Mouse (Mus musculus) MEL (cell line): ENCODE data around the gene Ccdc115. TPM values are rescaled to one million over a fixed set of nuclear protein-coding genes. Genes with fewer than 3 reads are reported as not detected.

Experiments used
- DNase-seq: peaks from one replicate; pipeline ENCODE4 v3.0.0; 2011; ENCODE audit warnings: low read depth, low spot score
- H3K27ac ChIP-seq: 2 replicates; pipeline ENCODE4 v1.5.1; 2012; ENCODE audit warnings: low read depth, mild to moderate bottlenecking, control low read depth, low read length, moderate library complexity; ENCODE audit not compliant: control insufficient read depth
- H3K27me3 ChIP-seq, 2 experiments: fragments of 150-350 bp in 1 of 2; sonication (generic) in 1 of 2; 2 replicates each; pipeline ENCODE4 v1.6.1; 2012; ENCODE audit warnings: low read length in 2 of 2, mild to moderate bottlenecking in 2 of 2, improper control_type of control experiment in 1 of 2, moderate library complexity in 1 of 2; ENCODE audit not compliant: insufficient read depth in 2 of 2, control insufficient read depth in 1 of 2
- H3K36me3 ChIP-seq, 2 experiments: 2 replicates each; pipeline ENCODE4 v1.6.1; 2012 to 2014; ENCODE audit warnings: low read length in 2 of 2, improper control_type of control experiment in 1 of 2, inconsistent platforms in 1 of 2, mild to moderate bottlenecking in 1 of 2; ENCODE audit not compliant: insufficient read depth in 2 of 2, control insufficient read depth in 1 of 2
- H3K4me1 ChIP-seq, 2 experiments: fragments of 150-350 bp in 1 of 2; sonication (generic) in 1 of 2; 2 replicates each; pipeline ENCODE4 v1.6.1; 2012; ENCODE audit warnings: low read length in 2 of 2, improper control_type of control experiment in 1 of 2, mild to moderate bottlenecking in 1 of 2; ENCODE audit not compliant: insufficient read depth in 2 of 2, control insufficient read depth in 1 of 2
- H3K4me3 ChIP-seq, 2 experiments: fragments of 150-350 bp in 1 of 2; sonication (generic) in 1 of 2; 2 replicates each; pipeline ENCODE4 v1.5.1; 2012; ENCODE audit warnings: low read depth in 2 of 2, low read length in 2 of 2, mild to moderate bottlenecking in 2 of 2, moderate library complexity in 2 of 2, control low read depth in 1 of 2, improper control_type of control experiment in 1 of 2; ENCODE audit not compliant: control insufficient read depth in 1 of 2, insufficient read depth in 1 of 2
- H3K79me2 ChIP-seq: 2 replicates; pipeline ENCODE4 v1.6.1; 2012; ENCODE audit warnings: mild to moderate bottlenecking, low read length, moderate library complexity; ENCODE audit not compliant: control insufficient read depth, poor library complexity, insufficient read depth
- H3K9ac ChIP-seq: 2 replicates; pipeline ENCODE4 v1.6.1; 2012; ENCODE audit warnings: low read depth, mild to moderate bottlenecking, control low read depth, low read length, moderate library complexity; ENCODE audit not compliant: control insufficient read depth, poor library complexity, severe bottlenecking
- H3K9me3 ChIP-seq: fragments of 150-350 bp; sonication (generic); replicated peaks from 2 replicates; pipeline ENCODE4 v1.6.1; 2012; ENCODE audit warnings: mild to moderate bottlenecking, low read length, improper control_type of control experiment, moderate library complexity; ENCODE audit not compliant: insufficient read depth
- BHLHE40 ChIP-seq: IDR thresholded peaks from 2 replicates; pipeline ENCODE4 v1.6.1; 2012; ENCODE audit warnings: low read depth, mild to moderate bottlenecking, inconsistent platforms, low read length, improper control_type of control experiment, borderline replicate concordance
- CHD1 ChIP-seq: IDR thresholded peaks from 2 replicates; pipeline ENCODE4 v1.6.1; 2012; ENCODE audit warnings: low read depth, mild to moderate bottlenecking, inconsistent platforms, low read length, improper control_type of control experiment
- E2F4 ChIP-seq: IDR thresholded peaks from 2 replicates; pipeline ENCODE4 v1.6.1; 2011; ENCODE audit warnings: low read depth, low read length, improper control_type of control experiment, borderline replicate concordance
- ELF1 ChIP-seq: IDR thresholded peaks from 2 replicates; pipeline ENCODE4 v1.6.1; 2014; ENCODE audit warnings: low read depth, mild to moderate bottlenecking, inconsistent platforms, low read length, improper control_type of control experiment, moderate library complexity
- ETS1 ChIP-seq: IDR thresholded peaks from 2 replicates; pipeline ENCODE4 v1.6.1; 2012; ENCODE audit warnings: low read depth, mild to moderate bottlenecking, inconsistent platforms, low read length, improper control_type of control experiment, moderate library complexity
- GABPA ChIP-seq: IDR thresholded peaks from 2 replicates; pipeline ENCODE4 v1.6.1; 2012; ENCODE audit warnings: low read depth, mild to moderate bottlenecking, inconsistent platforms, low read length, improper control_type of control experiment, moderate library complexity
- GATA1 ChIP-seq: IDR thresholded peaks from 2 replicates; pipeline ENCODE4 v1.6.1; 2011; ENCODE audit warnings: low read depth, low read length, improper control_type of control experiment
- HCFC1 ChIP-seq: IDR thresholded peaks from 2 replicates; pipeline ENCODE4 v1.6.1; 2012; ENCODE audit warnings: low read depth, mild to moderate bottlenecking, inconsistent platforms, low read length, improper control_type of control experiment, moderate library complexity
- MAFK ChIP-seq: IDR thresholded peaks from 2 replicates; pipeline ENCODE4 v1.6.1; 2011; ENCODE audit warnings: low read depth, mild to moderate bottlenecking, low read length, improper control_type of control experiment, borderline replicate concordance
- MAX ChIP-seq: IDR thresholded peaks from 2 replicates; pipeline ENCODE4 v1.6.1; 2011; ENCODE audit warnings: low read length, improper control_type of control experiment
- MAZ ChIP-seq: IDR thresholded peaks from 2 replicates; pipeline ENCODE4 v1.6.1; 2012; ENCODE audit warnings: low read depth, mild to moderate bottlenecking, inconsistent platforms, low read length, improper control_type of control experiment
- MEF2A ChIP-seq: IDR thresholded peaks from 2 replicates; pipeline ENCODE4 v1.6.1; 2014; ENCODE audit warnings: low read depth, mild to moderate bottlenecking, inconsistent platforms, low read length, improper control_type of control experiment; ENCODE audit not compliant: poor library complexity, insufficient replicate concordance, severe bottlenecking; ENCODE audit errors: extremely low read depth
- MYC ChIP-seq: IDR thresholded peaks from 2 replicates; pipeline ENCODE4 v1.6.1; 2011; ENCODE audit warnings: low read depth, mild to moderate bottlenecking, low read length, improper control_type of control experiment, moderate library complexity
- POLR2A ChIP-seq, 2 experiments: IDR thresholded peaks; 2 replicates each; pipeline ENCODE4 v1.6.1; 2011 to 2012; ENCODE audit warnings: low read length in 2 of 2, mild to moderate bottlenecking in 2 of 2, control low read depth in 1 of 2, improper control_type of control experiment in 1 of 2, low read depth in 1 of 2, moderate library complexity in 1 of 2; ENCODE audit not compliant: control insufficient read depth in 1 of 2, insufficient read depth in 1 of 2, poor library complexity in 1 of 2
- RAD21 ChIP-seq: IDR thresholded peaks from 2 replicates; pipeline ENCODE4 v1.6.1; 2011; ENCODE audit warnings: mild to moderate bottlenecking, low read depth, low read length, improper control_type of control experiment
- SIN3A ChIP-seq: IDR thresholded peaks from 2 replicates; pipeline ENCODE4 v1.6.1; 2012; ENCODE audit warnings: low read length, improper control_type of control experiment, inconsistent platforms
- TAL1 ChIP-seq: IDR thresholded peaks from 2 replicates; pipeline ENCODE4 v1.6.1; 2012; ENCODE audit warnings: mild to moderate bottlenecking, inconsistent platforms, low read length, moderate library complexity, mixed read lengths
- TBP ChIP-seq: IDR thresholded peaks from 2 replicates; pipeline ENCODE4 v1.8.0; 2011; ENCODE audit warnings: low read depth, low read length, improper control_type of control experiment
- UBTF ChIP-seq: IDR thresholded peaks from 2 replicates; pipeline ENCODE4 v1.6.1; 2012; ENCODE audit warnings: low read depth, mild to moderate bottlenecking, inconsistent platforms, low read length, improper control_type of control experiment, moderate library complexity, borderline replicate concordance; ENCODE audit not compliant: insufficient read depth
- USF1 ChIP-seq: IDR thresholded peaks from 2 replicates; pipeline ENCODE4 v1.6.1; 2014; ENCODE audit warnings: low read depth, mild to moderate bottlenecking, inconsistent platforms, low read length, improper control_type of control experiment, moderate library complexity
- USF2 ChIP-seq, 2 experiments: IDR thresholded peaks; 2 replicates each; pipeline ENCODE4 v1.6.1; 2011 to 2012; ENCODE audit warnings: improper control_type of control experiment in 2 of 2, low read length in 2 of 2, borderline replicate concordance in 1 of 2, inconsistent platforms in 1 of 2, low read depth in 1 of 2, mild to moderate bottlenecking in 1 of 2; ENCODE audit not compliant: insufficient read depth in 1 of 2
- ZC3H11A ChIP-seq: IDR thresholded peaks from 2 replicates; pipeline ENCODE4 v1.6.1; 2012; ENCODE audit warnings: low read depth, mild to moderate bottlenecking, inconsistent platforms, low read length, improper control_type of control experiment
- ZKSCAN1 ChIP-seq: IDR thresholded peaks from 2 replicates; pipeline ENCODE4 v1.6.1; 2012; ENCODE audit warnings: low read depth, mild to moderate bottlenecking, inconsistent platforms, low read length, improper control_type of control experiment, moderate library complexity
- ZMIZ1 ChIP-seq: IDR thresholded peaks from 2 replicates; pipeline ENCODE4 v1.6.1; 2012; ENCODE audit warnings: low read depth, mild to moderate bottlenecking, inconsistent platforms, low read length, improper control_type of control experiment, moderate library complexity
- ZNF384 ChIP-seq: IDR thresholded peaks from 2 replicates; pipeline ENCODE4 v1.6.1; 2012; ENCODE audit warnings: low read depth, mild to moderate bottlenecking, inconsistent platforms, low read length, improper control_type of control experiment
- polyA plus RNA-seq, 2 experiments: library from polyadenylated mRNA; stranded (reverse) in 1 of 2; unstranded in 1 of 2; fragments of >175 nt in 1 of 2; fragments of >200 nt in 1 of 2; gene quantifications; 2 replicates each; pipeline versions ENCODE4 v1.2.1 to v1.2.4; 2012; ENCODE audit warnings: low replicate concordance in 2 of 2, low read depth in 1 of 2; ENCODE audit not compliant: insufficient read length in 2 of 2, insufficient read depth in 1 of 2, missing spikeins in 1 of 2
- total RNA-seq: library from RNA; depleted of rRNA; stranded (reverse); fragments of 300-350 nt; gene quantifications from 2 replicates; pipeline ENCODE4 v1.2.3, GENCODE M21; 2012

Ccdc115 gene
- total and polyA plus RNA-seq, 3 experiments: 63.4 to 78.7 TPM; not detected in 1

DNA sequence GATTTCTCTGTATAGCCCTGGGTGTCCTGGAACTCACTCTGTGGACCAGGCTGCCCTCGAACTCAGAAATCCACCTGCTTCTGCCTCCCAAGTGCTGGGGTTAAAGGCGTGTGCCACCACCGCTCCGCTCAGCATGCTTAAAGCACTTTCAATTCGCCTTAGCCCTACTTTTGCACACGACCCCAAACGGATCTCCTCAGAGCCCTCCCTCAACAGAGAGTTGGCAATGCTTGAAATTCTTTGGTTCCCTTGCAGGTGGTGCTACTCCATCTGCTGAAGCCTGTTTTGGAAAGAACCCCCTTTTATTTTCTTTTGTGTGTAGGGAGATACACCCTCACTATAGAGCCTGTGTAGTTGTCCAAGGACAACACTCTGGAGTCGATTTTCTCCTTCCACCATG is 19.0 kb upstream of the Ccdc115 start:
- no peaks in the 10 kb centered on the region for H3K27me3 ChIP-seq
- no peak overlapping the region for H3K4me3 ChIP-seq
- H3K9ac ChIP-seq: no peak overlapping the region
- H3K36me3 ChIP-seq: peaks cover 0 to 5% of the 10 kb centered on the region in 2 experiments; a peak in 2 of 4 replicates
- no peak for DNase-seq
- no peak overlapping the region for H3K27ac ChIP-seq
- H3K79me2 ChIP-seq: no peaks in the 10 kb centered on the region; the same call in 1 of the 2 replicates
- no peaks in the 10 kb centered on the region for H3K9me3 ChIP-seq
- TF ChIP-seq USF2 (IDR thresholded peaks at IDR 0.05; ENCODE audit: borderline replicate concordance in 1 of 2, insufficient read depth in 1 of 2, low read depth in 1 of 2, low read length in 2 of 2) (no peak), RAD21 (no peak), MAFK (no peak), ZC3H11A (no peak), ZKSCAN1 (no peak), MEF2A (no peak), POLR2A (IDR thresholded peaks at IDR 0.05; ENCODE audit: control insufficient read depth in 1 of 2, insufficient read depth in 1 of 2, low read depth in 1 of 2, low read length in 2 of 2, poor library complexity in 1 of 2) (no peak), MYC (no peak), MAZ (no peak), UBTF (no peak), SIN3A (no peak), ZNF384 (no peak), HCFC1 (no peak), TBP (no peak), BHLHE40 (no peak)
- H3K4me1 ChIP-seq: peaks cover 2 to 6% of the 10 kb centered on the region in 2 experiments; a peak in 3 of 4 replicates

GRCm38 (mm10) chr1:34443124-34443523 is 3.7 kb upstream of the Ccdc115 start:
- Histone ChIP-seq H3K27me3 (no peaks in the 10 kb centered on the region), H3K36me3 (peaks cover 0 to 11% of the 10 kb centered on the region in 2 experiments; a peak in 3 of 4 replicates)
- TF ChIP-seq ZMIZ1: no peak
- no peak for TF ChIP-seq ETS1
- TF ChIP-seq E2F4: no peak
- TF ChIP-seq POLR2A (IDR thresholded peaks at IDR 0.05; ENCODE audit: control insufficient read depth in 1 of 2, insufficient read depth in 1 of 2, low read depth in 1 of 2, low read length in 2 of 2, poor library complexity in 1 of 2): no peak
- TF ChIP-seq UBTF: no peak
- no peak for TF ChIP-seq ZNF384
- TF ChIP-seq MAX: no peak
- no peak for TF ChIP-seq CHD1
- TF ChIP-seq ELF1: no peak
- no peak for TF ChIP-seq MAZ
- TF ChIP-seq HCFC1: no peak
- no peak for TF ChIP-seq TAL1
- TF ChIP-seq GABPA: no peak
- no peak for TF ChIP-seq USF1
- TF ChIP-seq SIN3A: no peak
- no peak for TF ChIP-seq GATA1
- TF ChIP-seq TBP: no peak
- no peak for TF ChIP-seq ZKSCAN1

More at GRCm38 (mm10) chr1:34443124-34443523, 3.7 kb upstream of the Ccdc115 start:
- H3K27ac ChIP-seq: no peak overlapping the region
- peaks cover 0 to 6% of the 10 kb centered on the region in 2 experiments; a peak in 1 of 4 replicates for H3K4me1 ChIP-seq
- peaks cover 20% of the 10 kb centered on the region for H3K79me2 ChIP-seq
- no peak overlapping the region for H3K9ac ChIP-seq
- H3K9me3 ChIP-seq: no peaks in the 10 kb centered on the region
- DNase-seq: no peak
- H3K4me3 ChIP-seq: no peak overlapping the region
